Mouse (Mus musculus) gastrocnemius, adult 8-10 months (tissue): ENCODE data around the gene Gas1. TPM values are rescaled to one million over a fixed set of nuclear protein-coding genes. Genes with fewer than 3 reads are reported as not detected.

Experiments used
- DNase-seq, 2 experiments: peaks; one replicate each; pipeline ENCODE4 v3.0.0; 2022; ENCODE audit warnings: low spot score in 2 of 2
- total RNA-seq, 4 experiments: library from RNA; stranded (reverse); gene quantifications; 2 replicates each; pipeline ENCODE4 v1.2.4; 2022

Gas1 gene
- total RNA-seq, 4 experiments from 2014 or later = 6.8 to 11.9 (median 10.3) TPM

GRCm38 (mm10) chr13:60173186-60173585, 4.0 kb downstream of the Gas1 start:
- DNase-seq = no peak

GRCm38 (mm10) chr13:60172366-60173017, 4.7 kb downstream of the Gas1 start:
- DNase-seq = peak in 1 of 2 experiments; percentile 17

GRCm38 (mm10) chr13:60171781-60172180, 5.4 kb downstream of the Gas1 start:
- DNase-seq = no peak

- no peak for DNase-seq
Observed at GRCm38 (mm10) chr13:60170898-60171715, 6.1 kb downstream of the Gas1 start.

- no peak for DNase-seq
Observed at GRCm38 (mm10) chr13:60169026-60169425, 8.1 kb downstream of the Gas1 start.

GRCm38 (mm10) chr13:60156294-60157126, 20.7 kb downstream of the Gas1 start:
- DNase-seq = no peak

GRCm38 (mm10) chr13:60154170-60154569, 23.0 kb downstream of the Gas1 start:
- no peak for DNase-seq

GRCm38 (mm10) chr13:60148235-60148634, 28.9 kb downstream of the Gas1 start:
- no peak for DNase-seq

- DNase-seq = no peak
Observed at GRCm38 (mm10) chr13:60147857-60148181, 29.3 kb downstream of the Gas1 start.

GRCm38 (mm10) chr13:60146994-60147856, 29.9 kb downstream of the Gas1 start:
- no peak for DNase-seq

- DNase-seq = no peak
Observed at GRCm38 (mm10) chr13:60146231-60146630, 30.9 kb downstream of the Gas1 start.

GRCm38 (mm10) chr13:60136962-60137361, 40.2 kb downstream of the Gas1 start:
- no peak for DNase-seq

- no peak for DNase-seq
Observed at GRCm38 (mm10) chr13:60134439-60134799, 42.7 kb downstream of the Gas1 start.

- no peak for DNase-seq
Observed at GRCm38 (mm10) chr13:60133716-60134438, 43.3 kb downstream of the Gas1 start.

GRCm38 (mm10) chr13:60131771-60132170, 45.4 kb downstream of the Gas1 start:
- no peak for DNase-seq

- no peak for DNase-seq
Observed at GRCm38 (mm10) chr13:60129541-60129940, 47.6 kb downstream of the Gas1 start.

- DNase-seq = no peak
Observed at GRCm38 (mm10) chr13:60126338-60126737, 50.8 kb downstream of the Gas1 start.

- no peak for DNase-seq
Observed at GRCm38 (mm10) chr13:60125501-60126305, 51.5 kb downstream of the Gas1 start.

GRCm38 (mm10) chr13:60125020-60125419, 52.1 kb downstream of the Gas1 start:
- DNase-seq = no peak

- no peak for DNase-seq
Observed at GRCm38 (mm10) chr13:60124456-60124855, 52.7 kb downstream of the Gas1 start.
